Mouse (Mus musculus): Measurements from ENCODE around the gene Tenm4.

GRCm38 (mm10) chr7:96819538-96819937 is 648.5 kb downstream of the Tenm4 start:
- TF ChIP-seq CTCF (IDR thresholded peaks at IDR 0.05; ENCODE audit: low read depth, low read length) (no peak), POLR2A (IDR thresholded peaks at IDR 0.05; ENCODE audit: extremely low read depth, insufficient read depth, low read length) (no peak)

Data from liver, adult 2 months (tissue).